Mouse (Mus musculus): ENCODE measurements around the gene Vipr1.

Vipr1 gene

GRCm38 (mm10) chr9:121681191-121681590 is 38.7 kb downstream of the Vipr1 start:
- DNase-seq, result no peak

GRCm38 (mm10) chr9:121682037-121682680 is 39.6 kb downstream of the Vipr1 start:
- DNase-seq, result peak; percentile 71

GRCm38 (mm10) chr9:121684702-121685101 is 42.2 kb downstream of the Vipr1 start:
- DNase-seq, result no peak

DNA sequence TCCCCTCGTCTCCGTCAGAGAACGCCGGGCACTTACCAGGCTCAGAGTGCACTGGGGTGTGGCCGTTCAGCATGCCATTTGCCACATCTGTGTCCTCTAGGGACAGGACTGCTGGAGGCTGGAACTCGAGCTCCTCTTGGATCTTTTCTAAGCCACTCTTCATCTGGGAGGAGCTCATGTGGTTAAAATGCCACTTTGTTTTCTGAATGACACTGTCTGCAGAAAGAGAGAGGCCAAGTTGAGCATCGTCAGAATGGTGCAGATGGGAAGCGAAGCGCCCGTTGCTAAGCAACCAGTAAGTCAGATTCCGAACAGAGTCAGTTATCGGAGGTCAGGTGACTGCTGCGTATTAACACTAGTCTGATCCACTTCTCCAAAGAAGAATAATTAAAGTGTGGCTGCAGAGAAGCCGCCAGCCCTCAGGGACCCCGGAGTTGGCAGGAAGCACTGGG is 47.7 kb downstream of the Vipr1 start:
- no peak for DNase-seq

GRCm38 (mm10) chr9:121690734-121691133 is 48.2 kb downstream of the Vipr1 start:
- DNase-seq, result no peak

DNA sequence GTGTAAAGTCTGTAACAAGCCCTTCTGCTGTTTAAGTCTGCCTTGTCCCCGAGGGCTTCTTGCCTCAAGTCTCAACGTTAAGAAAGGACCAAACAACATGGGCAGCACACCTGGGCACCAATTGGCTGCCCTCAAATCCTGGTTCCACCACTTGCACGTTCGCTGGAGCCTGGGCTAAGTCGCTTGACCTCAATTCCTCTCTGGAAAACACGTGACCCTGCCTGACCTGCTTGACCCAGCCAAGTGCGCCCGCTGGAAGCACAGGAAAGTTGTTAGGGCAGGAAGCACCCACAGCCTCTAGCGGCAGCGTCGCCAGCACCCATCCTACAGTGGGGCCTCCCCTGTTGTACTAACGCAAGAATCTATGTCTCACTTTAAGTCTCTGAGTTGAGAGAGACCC is 52.2 kb downstream of the Vipr1 start:
- DNase-seq, result no peak

- no peak for DNase-seq
Measured at GRCm38 (mm10) chr9:121696626-121697025, 54.1 kb downstream of the Vipr1 start.

- DNase-seq, result peak; percentile 71
Measured at GRCm38 (mm10) chr9:121697150-121698049, 54.9 kb downstream of the Vipr1 start.

GRCm38 (mm10) chr9:121704261-121704645 is 61.7 kb downstream of the Vipr1 start:
- peak; percentile 48 for DNase-seq

DNA sequence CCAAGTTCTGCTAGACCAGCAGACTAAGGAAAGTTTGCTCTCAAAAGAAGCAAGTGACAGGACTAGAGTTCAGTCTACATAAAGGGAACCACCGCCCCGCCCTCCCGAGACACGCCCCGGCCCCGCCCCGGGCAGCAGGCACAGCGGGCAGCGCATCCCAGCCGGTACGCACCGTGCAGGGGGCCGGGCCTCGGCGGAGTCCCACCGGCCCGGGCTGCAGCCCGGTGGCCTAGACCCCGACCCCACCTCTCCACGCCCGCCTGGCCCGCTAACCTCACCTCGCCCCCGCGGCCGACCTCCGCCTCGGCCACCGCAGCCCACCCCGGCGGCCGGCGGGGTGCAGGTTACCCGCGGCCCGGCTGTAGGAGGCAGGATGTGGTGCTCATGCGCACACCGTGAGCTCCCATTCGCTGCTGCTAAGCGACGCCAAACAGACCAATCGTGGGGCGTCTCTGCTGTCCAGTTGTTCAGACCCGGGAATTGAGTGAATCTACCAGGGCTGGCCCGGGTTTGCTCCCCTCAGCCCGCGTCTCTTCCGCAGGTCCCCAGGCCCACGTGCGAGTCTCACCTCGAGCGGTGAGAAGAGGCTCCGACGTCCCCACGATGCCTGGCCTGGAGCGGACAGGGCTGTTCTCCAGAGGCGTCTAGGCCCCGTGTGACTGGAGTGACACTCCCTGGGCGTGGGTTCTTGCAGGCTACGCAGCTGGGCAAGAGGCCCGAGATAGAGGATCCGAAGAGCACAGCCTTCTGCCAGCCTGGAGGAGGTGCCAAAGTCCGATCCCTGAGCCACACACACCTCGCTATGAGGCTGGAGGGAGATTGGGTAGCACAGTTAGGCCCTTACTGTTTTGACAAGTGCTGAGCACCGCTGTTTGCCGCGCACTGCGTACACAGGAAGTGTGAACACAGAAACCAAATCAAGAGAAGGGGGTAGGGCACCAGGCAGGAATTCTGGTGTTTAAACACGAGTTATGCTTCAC is 62.4 kb downstream of the Vipr1 start, which contains the start of gene Sec22c:
Gene Sec22c (minus strand): TSS at position 845 of the 980 bp plus-strand sequence.
- peak; percentile 95 for DNase-seq

DNA sequence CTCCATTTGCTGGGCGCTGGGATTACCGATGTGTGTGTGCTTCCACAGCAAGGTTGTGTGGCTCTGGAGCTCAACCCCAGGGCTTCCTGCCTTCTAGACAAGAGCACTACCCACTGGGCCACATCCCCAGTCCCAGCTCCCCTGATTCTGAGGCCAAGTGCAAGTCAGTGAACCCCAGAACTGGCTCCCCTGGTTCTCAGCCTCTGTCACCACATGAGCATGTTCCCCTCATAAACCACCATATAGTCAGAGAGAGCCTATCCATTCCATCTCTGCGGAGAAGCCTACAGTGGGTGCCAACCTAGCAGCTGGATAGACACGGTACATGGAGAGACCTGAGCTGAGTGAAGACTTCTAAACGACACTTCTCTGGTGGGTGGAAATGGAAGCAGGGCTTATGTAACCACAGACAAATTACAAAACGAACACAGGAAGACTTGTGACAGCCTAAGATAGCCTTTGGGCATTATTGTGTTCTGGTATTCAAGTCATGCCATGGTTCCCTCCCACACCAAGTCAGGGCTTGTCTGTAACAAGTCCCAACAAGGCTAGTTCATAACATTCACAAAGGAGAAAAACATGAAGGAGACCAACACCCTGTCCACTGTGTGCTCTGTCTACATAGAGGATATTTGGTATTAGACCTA is 63.6 kb downstream of the Vipr1 start:
- DNase-seq, result peak; percentile 36

- no peak for DNase-seq
Measured at GRCm38 (mm10) chr9:121707801-121708200, 65.3 kb downstream of the Vipr1 start.

- DNase-seq, result no peak
Measured at GRCm38 (mm10) chr9:121708506-121709486, 66.3 kb downstream of the Vipr1 start.

- DNase-seq, result peak; percentile 99
Measured at GRCm38 (mm10) chr9:121709898-121710583, 67.5 kb downstream of the Vipr1 start, which contains the start of gene Ss18l2. Gene Ss18l2, plus strand, starts transcription at chr9:121710329.

GRCm38 (mm10) chr9:121710584-121710975 is 68.1 kb downstream of the Vipr1 start:
- no peak for DNase-seq

GRCm38 (mm10) chr9:121717048-121717447 is 74.5 kb downstream of the Vipr1 start:
- no peak for DNase-seq

GRCm38 (mm10) chr9:121718070-121718705 is 75.7 kb downstream of the Vipr1 start:
- peak; percentile 26 for DNase-seq

DNA sequence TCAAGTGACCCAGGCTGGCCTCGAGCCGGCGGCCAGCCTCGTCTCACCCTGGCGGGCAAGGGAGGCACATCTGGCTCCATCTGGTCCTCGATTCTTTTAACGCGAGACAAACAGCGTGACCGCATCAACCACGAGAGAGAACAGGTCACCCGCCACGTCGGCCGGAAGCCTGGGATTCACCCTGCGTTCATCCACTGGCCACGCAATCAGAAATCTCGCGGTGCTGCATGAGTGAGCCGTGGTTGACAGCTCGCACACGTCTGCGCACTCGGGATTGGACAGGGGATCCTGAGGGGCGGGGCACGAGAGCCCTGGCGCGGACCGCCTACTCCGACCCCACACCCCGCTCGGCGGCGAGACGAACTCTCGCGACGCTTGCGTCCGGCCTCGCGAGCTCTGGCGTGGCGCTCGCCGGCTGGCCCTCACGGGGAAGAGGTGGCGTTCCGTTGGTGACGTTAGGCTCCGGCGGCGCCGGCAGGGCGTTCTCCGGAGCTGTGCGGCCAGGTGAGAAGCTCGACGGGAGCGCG is 76.3 kb downstream of the Vipr1 start, which contains the start of gene Nktr:
Gene Nktr (plus strand): TSS at position 378 of the 527 bp plus-strand sequence.
- DNase-seq, result peak; percentile 98
